Mouse (Mus musculus) naive thymus-derived CD4-positive, alpha-beta T cell, adult 2 months (primary cell): ENCODE results near the gene Wee2.

Experiments
- DNase-seq: peaks from one replicate; pipeline ENCODE4 v3.0.0-alpha.2; 2011; ENCODE audit warnings: low read depth

Gene Wee2

DNA sequence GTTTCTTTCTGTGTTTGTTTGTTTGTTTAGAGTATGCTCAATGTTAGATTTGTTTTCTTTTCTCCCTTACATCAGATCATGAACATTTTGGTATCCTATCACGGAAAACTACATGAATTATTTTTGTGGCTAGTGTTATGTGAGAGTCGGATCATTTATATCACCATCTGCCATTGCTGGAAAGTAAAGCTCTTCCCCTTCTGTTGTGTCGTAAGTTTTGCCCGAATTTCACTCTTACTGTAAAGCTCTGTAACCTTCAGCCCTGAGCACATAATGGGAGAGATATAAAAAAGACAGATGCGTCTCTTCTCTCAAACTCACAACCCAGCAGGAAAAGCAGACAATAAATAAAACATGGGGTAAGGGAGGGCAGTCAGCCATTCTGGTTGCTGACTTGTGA lies at the start of gene Wee2:
Gene Wee2, plus strand, starts transcription at position 153 of the 400 bp plus-strand sequence.
- no peak for DNase-seq

DNA sequence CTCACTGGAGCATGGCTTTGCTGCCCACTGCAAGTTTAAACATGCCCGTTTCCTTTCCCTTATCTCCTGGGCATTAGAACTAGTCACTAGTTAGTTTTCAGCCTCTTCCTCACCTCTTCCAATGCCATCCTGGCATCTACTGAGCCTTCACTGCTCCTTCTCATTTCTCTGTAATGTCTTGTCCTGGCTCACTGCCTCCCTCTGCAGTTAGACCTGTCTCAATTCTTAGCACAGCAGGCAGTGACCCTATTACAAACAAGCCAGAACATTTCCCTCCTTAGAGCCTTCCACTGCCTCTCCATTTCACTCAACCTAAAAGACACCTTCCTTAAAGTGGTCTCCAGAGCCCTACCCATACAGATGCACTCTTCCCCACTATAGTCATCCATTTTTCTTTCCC lies 47.9 kb upstream of the Wee2 start:
- no peak for DNase-seq

DNA sequence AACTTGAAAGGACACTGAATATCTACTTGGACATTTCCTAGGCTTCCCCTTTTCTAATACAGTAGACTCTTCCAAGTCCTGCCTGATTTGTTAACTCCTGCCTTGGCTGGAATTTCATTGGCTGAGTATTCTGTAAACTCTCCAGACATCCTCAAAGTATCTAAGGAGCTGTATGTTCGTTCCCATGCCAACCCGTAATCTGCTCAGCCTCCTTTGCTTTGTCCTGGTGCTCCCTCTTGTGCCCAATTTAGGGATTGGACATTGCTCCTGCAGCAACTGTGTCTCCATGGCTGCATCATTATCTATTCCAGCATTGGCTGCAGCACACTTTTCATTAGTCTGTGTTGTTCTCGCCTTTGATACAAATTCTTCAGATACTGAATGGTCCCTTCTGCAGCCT lies 45.7 kb upstream of the Wee2 start:
- peak; percentile 39 for DNase-seq

GRCm38 (mm10) chr6:40402031-40402430 lies 36.9 kb upstream of the Wee2 start:
- no peak for DNase-seq

DNA sequence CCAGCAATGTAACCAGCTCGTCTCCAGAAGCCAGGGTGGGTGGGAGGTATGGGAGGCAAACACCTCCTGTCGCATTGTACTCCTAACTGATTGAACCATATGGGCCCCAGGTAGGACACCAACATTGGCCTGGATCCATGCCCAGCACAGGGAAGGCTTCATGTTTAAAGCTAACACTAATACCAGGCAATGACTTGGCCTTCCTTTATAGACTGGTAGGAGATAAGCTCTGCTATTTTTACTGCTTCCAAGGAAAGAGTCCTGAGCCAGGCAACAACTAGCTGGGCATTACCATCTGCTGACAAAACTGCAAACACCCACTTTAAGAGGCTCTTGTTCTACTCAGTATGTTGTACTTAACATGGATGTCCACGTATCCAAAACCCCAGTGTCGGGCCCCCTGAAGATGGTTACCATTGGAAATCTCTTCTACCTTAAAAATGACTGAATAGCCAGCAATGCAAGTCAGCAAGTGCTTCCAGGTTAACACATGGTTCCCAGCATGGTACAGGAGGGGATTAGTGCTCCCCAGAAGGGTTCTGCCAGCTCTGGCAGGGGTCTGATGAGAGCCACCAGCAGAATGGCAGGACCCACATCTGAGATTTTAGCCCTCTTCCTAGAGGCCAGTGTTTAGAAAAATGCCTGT lies 35.1 kb upstream of the Wee2 start:
- DNase-seq, result no peak

DNA sequence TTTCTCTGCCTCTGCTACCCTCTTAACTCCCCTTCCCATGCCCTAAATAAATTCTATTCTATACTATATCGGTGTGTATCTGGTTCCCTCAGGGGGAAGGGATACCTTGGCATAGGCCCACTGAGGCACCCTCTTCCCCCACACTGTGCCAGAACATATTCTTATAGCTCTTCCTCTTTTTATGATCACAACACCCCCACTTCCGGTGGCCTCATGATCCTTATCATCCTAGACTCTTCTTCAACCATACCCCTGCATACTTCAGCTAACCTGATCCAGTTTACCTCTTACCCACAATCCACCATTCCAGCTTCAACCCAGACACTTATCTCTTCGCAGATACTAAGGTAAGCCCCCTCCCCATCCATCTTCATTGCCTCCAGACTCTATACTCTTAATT lies 27.8 kb upstream of the Wee2 start:
- DNase-seq, result no peak

- DNase-seq, result no peak
Measured at GRCm38 (mm10) chr6:40413046-40413445, 25.8 kb upstream of the Wee2 start.

- no peak for DNase-seq
Measured at GRCm38 (mm10) chr6:40413565-40413964, 25.3 kb upstream of the Wee2 start.

- DNase-seq, result no peak
Measured at GRCm38 (mm10) chr6:40415799-40416198, 23.1 kb upstream of the Wee2 start.

DNA sequence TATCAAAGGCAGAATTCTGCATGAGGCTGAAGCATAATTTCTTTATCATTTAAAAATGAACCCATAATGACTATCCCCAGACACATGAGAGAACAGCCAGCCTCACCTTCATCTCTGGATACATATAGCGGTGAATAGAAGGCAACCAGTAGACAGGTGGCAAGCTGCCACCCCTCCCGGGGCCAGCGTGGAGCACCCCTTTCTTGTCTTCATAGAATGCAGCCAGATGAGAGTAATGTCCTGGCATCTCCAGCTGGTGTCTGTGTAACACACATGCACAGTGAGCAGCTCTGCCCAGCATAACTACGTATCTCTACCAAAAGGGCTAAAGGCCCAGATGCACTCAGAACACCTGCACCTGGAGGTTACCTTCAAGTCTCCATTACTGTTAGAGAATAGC lies 20.5 kb upstream of the Wee2 start:
- DNase-seq, result no peak

- DNase-seq, result no peak
Measured at GRCm38 (mm10) chr6:40421099-40421498, 17.8 kb upstream of the Wee2 start.

DNA sequence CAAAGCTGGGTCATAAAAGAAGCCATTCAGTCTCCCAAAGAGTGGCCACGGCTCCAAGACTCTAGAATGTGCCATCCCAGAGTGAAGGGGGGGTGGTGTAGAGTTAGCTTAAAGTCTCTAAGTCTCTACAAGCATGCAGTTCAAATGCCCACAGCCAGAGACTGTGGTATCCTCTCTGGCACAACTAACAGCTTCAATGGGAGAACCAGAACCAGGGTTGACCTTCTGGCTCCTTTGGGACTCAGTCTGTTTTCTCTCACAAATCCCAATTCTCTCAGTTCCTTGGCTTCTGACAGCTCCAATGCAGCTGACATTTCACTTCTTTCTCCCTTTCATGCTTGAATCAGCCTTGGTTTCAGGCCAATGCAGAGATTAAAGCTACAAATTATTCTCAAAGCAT lies 15.9 kb upstream of the Wee2 start:
- no peak for DNase-seq

GRCm38 (mm10) chr6:40423774-40424173 lies 15.1 kb upstream of the Wee2 start:
- peak; percentile 84 for DNase-seq

DNA sequence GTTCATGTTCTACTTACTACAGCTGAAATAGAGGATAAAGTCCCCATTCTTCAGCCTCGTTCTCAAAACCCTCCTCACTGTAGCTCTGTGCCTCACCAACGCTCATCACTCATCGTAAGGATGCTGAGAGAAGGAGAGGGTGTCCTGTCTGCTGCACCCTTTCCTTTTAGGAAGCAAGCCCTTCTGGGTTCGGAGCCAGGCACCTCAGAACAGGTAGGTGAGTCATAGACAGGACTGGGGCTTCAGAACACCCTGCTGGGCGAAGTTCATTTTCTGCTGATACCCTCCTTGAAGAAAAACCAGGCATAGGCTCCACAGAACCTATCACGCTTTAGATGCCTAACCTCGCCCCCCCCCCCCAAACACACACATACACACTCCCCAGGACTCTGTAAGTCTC lies 11.4 kb upstream of the Wee2 start:
- no peak for DNase-seq

GRCm38 (mm10) chr6:40428696-40429095 lies 10.2 kb upstream of the Wee2 start:
- no peak for DNase-seq

GRCm38 (mm10) chr6:40429521-40429931 lies 9.4 kb upstream of the Wee2 start:
- no peak for DNase-seq

DNA sequence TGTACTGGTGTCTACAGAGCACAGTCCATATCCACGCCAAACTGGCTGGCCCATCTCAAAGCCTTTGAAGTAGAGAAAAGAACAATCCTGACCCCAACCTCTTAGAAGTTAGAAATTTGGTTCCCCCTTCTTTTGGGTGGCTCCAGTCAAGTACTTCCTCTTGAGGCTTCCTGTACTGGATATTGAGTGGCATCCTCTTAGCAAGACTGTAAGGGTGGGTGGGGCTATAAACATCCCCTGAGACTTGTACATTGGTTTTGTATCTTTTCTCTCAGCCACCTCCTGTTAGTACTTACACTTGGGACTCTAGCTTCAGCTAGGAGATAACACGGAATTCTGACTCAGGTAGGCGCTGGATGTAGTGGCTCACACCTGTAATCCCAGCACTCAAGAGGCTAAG lies 8.6 kb upstream of the Wee2 start:
- DNase-seq, result peak; percentile 48

- no peak for DNase-seq
Measured at GRCm38 (mm10) chr6:40430878-40431277, 8.0 kb upstream of the Wee2 start.

DNA sequence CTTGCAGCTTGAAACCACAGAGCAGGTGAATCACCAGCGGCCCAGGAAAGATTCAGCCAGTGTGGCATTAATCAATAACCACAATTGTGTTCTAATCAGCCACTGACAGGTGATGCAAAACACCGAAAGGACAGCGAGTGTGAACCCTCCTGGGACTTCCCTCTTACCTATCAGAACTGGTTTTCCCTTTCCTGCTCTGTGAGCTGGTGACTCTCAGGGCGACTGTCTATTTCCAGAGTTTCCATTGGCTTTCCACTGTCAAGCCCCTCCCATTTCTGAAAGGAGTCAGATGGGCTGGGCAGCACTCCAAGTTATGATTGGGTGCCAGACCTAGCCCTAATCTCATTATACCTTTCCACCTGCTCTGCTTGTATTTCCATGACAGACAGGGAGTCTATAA lies 7.5 kb upstream of the Wee2 start:
- no peak for DNase-seq

- no peak for DNase-seq
Measured at GRCm38 (mm10) chr6:40431812-40432211, 7.1 kb upstream of the Wee2 start.

- peak; percentile 46 for DNase-seq
Measured at GRCm38 (mm10) chr6:40432346-40433275, 6.3 kb upstream of the Wee2 start.

- no peak for DNase-seq
Measured at GRCm38 (mm10) chr6:40434697-40435096, 4.2 kb upstream of the Wee2 start.
